In the genomic region with DNA sequence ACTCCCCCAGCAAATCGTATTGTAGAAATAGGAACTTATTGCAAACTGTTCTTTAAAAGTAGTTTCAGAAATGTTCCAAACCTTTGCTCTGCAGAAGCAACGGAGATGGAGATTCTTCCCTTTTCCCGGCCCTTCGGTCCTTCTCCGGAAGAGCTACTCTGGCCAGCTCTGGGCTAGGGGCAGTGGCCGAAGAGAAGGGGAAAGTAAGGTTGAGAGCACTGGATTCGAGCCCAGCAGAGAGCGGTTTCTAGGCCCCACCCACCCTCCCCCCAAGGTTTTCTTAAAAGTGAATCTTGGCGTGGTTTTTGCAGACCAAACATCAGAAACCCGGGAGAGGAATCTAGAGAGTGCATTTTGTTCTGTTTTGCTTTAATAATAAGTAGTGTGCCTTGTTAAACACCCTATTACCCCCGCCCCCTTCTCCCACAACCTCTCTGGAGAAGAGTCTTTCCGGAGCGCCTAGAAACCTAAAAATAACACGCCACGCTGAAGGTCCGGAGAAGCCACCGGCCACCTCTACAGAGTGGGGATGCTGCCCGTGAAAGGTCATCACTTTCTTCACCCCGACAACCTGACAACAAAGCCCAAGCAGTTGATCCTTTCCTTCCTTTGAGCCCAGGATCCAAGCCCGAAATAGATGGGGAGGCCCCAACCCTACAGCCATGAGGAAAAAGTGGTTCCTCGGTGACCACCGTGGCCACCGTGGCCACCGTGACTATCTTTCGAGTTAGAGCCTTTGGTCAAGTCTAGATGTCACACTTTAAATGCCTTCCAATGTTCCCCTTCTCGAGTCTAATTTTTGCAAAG, we compare ENCODE assay signal across 15 mouse cellular contexts. TPM values are rescaled to one million over a fixed set of nuclear protein-coding genes. Genes with fewer than 3 reads are reported as not detected.
A peak's percentile ranks its signal among the peaks of the same experiment; 100 is the strongest.
DNase-seq lines count a peak whose midpoint lies in the region; ATAC-seq lines count a peak whose summit lies in the region.
"Had no signal": no experiment of that assay in that cellular context is flagged by ENCODE, and none has a peak within 500 bp of the region (broad histone marks: within the 10 kb centered on the region; RNA-seq: fewer than 3 reads in every experiment).

No protein-coding gene starts in this region.

- WGBS in heart, embryonic 10.5 days: under 1% methylated on average over 26 of the region's 26 CpGs
- WGBS in embryonic facial prominence, embryonic 10.5 days: under 1% methylated on average over 26 of the region's 26 CpGs
- under 1% methylated on average over 26 of the region's 26 CpGs for WGBS in heart, embryonic 16.5 days
- 2% methylated on average over 26 of the region's 26 CpGs for WGBS in liver, embryonic 11.5 days

- ATAC-seq in heart, embryonic 16.5 days (replicated peaks; ENCODE audit: extremely low read depth, insufficient read depth, low FRiP score): no peak
- ATAC-seq in liver, embryonic 11.5 days (replicated peaks; ENCODE audit: low FRiP score): no peak
- ATAC-seq: inflammation-experienced regulatory T-cells, adult 6 months; Patski had no signal

- H3K36me3 ChIP-seq in heart, embryonic 10.5 days: no peaks in the 10 kb centered on the region
- H3K36me3 ChIP-seq in embryonic facial prominence, embryonic 10.5 days (replicated peaks): no peaks in the 10 kb centered on the region
- H3K36me3 ChIP-seq in heart, embryonic 16.5 days (ENCODE audit: control insufficient read depth, insufficient read depth): no peaks in the 10 kb centered on the region
- H3K36me3 ChIP-seq in liver, embryonic 11.5 days (ENCODE audit: control insufficient read depth, insufficient read depth, low read length): no peaks in the 10 kb centered on the region

- DNase-seq in heart, embryonic 10.5 days (ENCODE audit: low spot score): peak; percentile 76
- no peak for DNase-seq in heart, adult 8-10 months (ENCODE audit: low spot score)
- peak; percentile 54 for DNase-seq in embryonic facial prominence, embryonic 10.5 days (ENCODE audit: low spot score)
- DNase-seq in liver, embryonic 11.5 days (ENCODE audit: low spot score): peak; percentile 39
- DNase-seq in frontal cortex, postnatal 10 days (ENCODE audit: low spot score in 2 of 2): no peak
- no peak for DNase-seq in frontal cortex, postnatal 36 days (ENCODE audit: low spot score in 2 of 2)
- no peak for DNase-seq in c-Kit-positive CD71-positive TER-119-positive erythroid progenitor cells, embryonic 14.5 days (ENCODE audit: low spot score)
- DNase-seq: adrenal gland, postnatal 10 days; cerebellum, adult 11 months; gastrocnemius, postnatal 14 days; lung, adult 2 months had no signal

- H3K27me3 ChIP-seq in heart, embryonic 10.5 days (ENCODE audit: insufficient read depth, poor library complexity, severe bottlenecking): peaks cover 17% of the 10 kb centered on the region; the same call in 1 of the 2 replicates
- H3K27me3 ChIP-seq in embryonic facial prominence, embryonic 10.5 days (replicated peaks; ENCODE audit: low read depth, poor library complexity, severe bottlenecking): peaks cover 100% of the 10 kb centered on the region
- no peaks in the 10 kb centered on the region; the same call in 1 of the 2 replicates for H3K27me3 ChIP-seq in heart, embryonic 16.5 days (ENCODE audit: control insufficient read depth, insufficient read depth, low read length)
- H3K27me3 ChIP-seq in liver, embryonic 11.5 days (replicated peaks; ENCODE audit: control insufficient read depth, insufficient read depth, low read length): peaks cover 98% of the 10 kb centered on the region
- H3K27me3 ChIP-seq: Patski had no signal

- H3K4me2 ChIP-seq in heart, embryonic 16.5 days (ENCODE audit: low read depth, low read length): peak overlapping the region; percentile 65
- H3K4me2 ChIP-seq in liver, embryonic 11.5 days: peak overlapping the region; percentile 49

- peak overlapping the region; percentile 67 for H3K4me3 ChIP-seq in heart, embryonic 10.5 days
- H3K4me3 ChIP-seq in embryonic facial prominence, embryonic 10.5 days: peak overlapping the region; percentile 48
- peak overlapping the region; percentile 69 for H3K4me3 ChIP-seq in heart, embryonic 16.5 days (ENCODE audit: low read length)
- peak overlapping the region; percentile 30 for H3K4me3 ChIP-seq in liver, embryonic 11.5 days (ENCODE audit: low read depth, low read length)

- no peaks in the 10 kb centered on the region for H3K9me3 ChIP-seq in heart, embryonic 10.5 days
- no peaks in the 10 kb centered on the region for H3K9me3 ChIP-seq in embryonic facial prominence, embryonic 10.5 days
- no peaks in the 10 kb centered on the region for H3K9me3 ChIP-seq in heart, embryonic 16.5 days (replicated peaks; ENCODE audit: control insufficient read depth, low read length)
- no peaks in the 10 kb centered on the region for H3K9me3 ChIP-seq in liver, embryonic 11.5 days (ENCODE audit: control insufficient read depth, low read length)

- H3K27ac ChIP-seq in heart, embryonic 10.5 days: peak overlapping the region; percentile 99
- H3K27ac ChIP-seq in embryonic facial prominence, embryonic 10.5 days (replicated peaks): peak overlapping the region; percentile 80
- peak overlapping the region; percentile 98 for H3K27ac ChIP-seq in heart, embryonic 16.5 days (ENCODE audit: low read length)
- peak overlapping the region; percentile 75 for H3K27ac ChIP-seq in liver, embryonic 11.5 days (ENCODE audit: low read depth, low read length)

- H3K9ac ChIP-seq in heart, embryonic 16.5 days (ENCODE audit: low read length): peak overlapping the region; percentile 91
- H3K9ac ChIP-seq in liver, embryonic 11.5 days (ENCODE audit: low read depth, low read length): peak overlapping the region; percentile 58

- peaks cover 31% of the 10 kb centered on the region; the same call in 1 of the 2 replicates for H3K4me1 ChIP-seq in heart, embryonic 10.5 days
- H3K4me1 ChIP-seq in embryonic facial prominence, embryonic 10.5 days: peaks cover 29% of the 10 kb centered on the region
- peaks cover 21% of the 10 kb centered on the region for H3K4me1 ChIP-seq in heart, embryonic 16.5 days (ENCODE audit: control insufficient read depth, insufficient read depth, low read length)
- 0 out of 2 replicates have a peak, but pooled peaks cover 6% of the 10 kb centered on the region for H3K4me1 ChIP-seq in liver, embryonic 11.5 days (replicated peaks; ENCODE audit: control insufficient read depth, insufficient read depth, low read length)

RNA-seq across cellular contexts. Expression of a gene that starts 12.1 kb away (rescaled TPM):
- polyA plus RNA-seq in heart, embryonic 10.5 days (2016; fragmentation: Nextera tagmentation; extraction: Ambion mirVana): 10.3 and 16.7 TPM in 2 replicates
- total RNA-seq in heart, adult 8-10 months (2022): 10 to 100 TPM; 43.0 to 58.5 (median 52.6) TPM
- 3.9 and 5.4 TPM in 2 replicates for polyA plus RNA-seq in embryonic facial prominence, embryonic 10.5 days (2016; fragmentation: Nextera tagmentation; extraction: Ambion mirVana)
- polyA plus RNA-seq in heart, embryonic 16.5 days (2015; fragmentation: Nextera tagmentation; extraction: Ambion mirVana): 9.0 and 9.3 TPM in 2 replicates
- 5.4 TPM in 2 replicates for polyA plus RNA-seq in liver, embryonic 11.5 days (2014; fragmentation: Nextera tagmentation; extraction: Ambion mirVana)
- polyA plus RNA-seq: C2C12; inflammation-experienced regulatory T-cells, adult 6 months had no signal

Comparison
In these comparisons a context has a peak if more than half of its experiments do, and no peak if none do; other contexts are left out.
1. DNase-seq: peak in heart, embryonic 10.5 days (single experiment), embryonic facial prominence, embryonic 10.5 days (single experiment) and liver, embryonic 11.5 days (single experiment); none in heart, adult 8-10 months (single experiment), frontal cortex, postnatal 10 days (0 of 2), frontal cortex, postnatal 36 days (0 of 2) and c-Kit-positive CD71-positive TER-119-positive erythroid progenitor cells, embryonic 14.5 days (single experiment).
2. Peak in every context shown above with its lines, with median percentiles within 50 percentile points of each other: H3K27ac ChIP-seq and H3K4me3 ChIP-seq.